Mouse (Mus musculus) megakaryocyte, embryonic 14.5 days (primary cell): Measurements from ENCODE around the gene Accsl.

Experiments
- FLI1 ChIP-seq: IDR thresholded peaks from 2 replicates; pipeline ENCODE4 v1.6.1; 2012; ENCODE audit warnings: low read length, inconsistent platforms, mixed read lengths
- GATA1 ChIP-seq: IDR thresholded peaks from 3 replicates; pipeline ENCODE4 v1.6.1; 2012; ENCODE audit warnings: mixed read lengths, low read length, inconsistent platforms, borderline replicate concordance

GRCm38 (mm10) chr2:93838931-93839330, 30.0 kb downstream of the Accsl start:
- no peak for TF ChIP-seq GATA1
- no peak for TF ChIP-seq FLI1
